Mouse (Mus musculus) stomach, postnatal 0 days (tissue): ENCODE data around the gene Map2k5. TPM values are rescaled to one million over a fixed set of nuclear protein-coding genes. Genes with fewer than 3 reads are reported as not detected.

Experiments used
- ATAC-seq: fragments of 200-750 bp; cut with Nextera tagmentation; 2 replicates; pipeline ENCODE4 v1.8.0; 2017; ENCODE audit not compliant: low FRiP score, low TSS enrichment
- DNase-seq: peaks from one replicate; pipeline ENCODE4 v3.0.0-alpha.2; 2016; ENCODE audit warnings: low spot score
- H3K27ac ChIP-seq: fragments of 300-500 bp; sonication (generic); replicated peaks from 2 replicates; pipeline ENCODE4 v1.5.1; 2014; ENCODE audit warnings: mild to moderate bottlenecking, control low read depth
- H3K27me3 ChIP-seq: fragments of 300-500 bp; sonication (generic); 2 replicates; pipeline ENCODE4 v1.6.1; 2014; ENCODE audit warnings: low read length; ENCODE audit not compliant: control insufficient read depth, insufficient read depth
- H3K36me3 ChIP-seq: fragments of 300-500 bp; sonication (generic); 2 replicates; pipeline ENCODE4 v1.6.1; 2014; ENCODE audit warnings: low read length, mixed read lengths; ENCODE audit not compliant: control insufficient read depth, insufficient read depth
- H3K4me1 ChIP-seq: fragments of 300-500 bp; sonication (generic); replicated peaks from 2 replicates; pipeline ENCODE4 v1.6.1; 2014; ENCODE audit warnings: antibody characterized with exemption; ENCODE audit not compliant: control insufficient read depth, insufficient read depth
- H3K4me2 ChIP-seq: fragments of 300-500 bp; sonication (generic); replicated peaks from 2 replicates; pipeline ENCODE4 v1.6.1; 2014; ENCODE audit warnings: low read depth, mild to moderate bottlenecking, control low read depth, moderate library complexity
- H3K4me3 ChIP-seq: fragments of 300-500 bp; sonication (generic); 2 replicates; pipeline ENCODE4 v1.5.1; 2014; ENCODE audit warnings: low read depth, low read length, control low read depth
- H3K9ac ChIP-seq: fragments of 300-500 bp; sonication (generic); 2 replicates; pipeline ENCODE4 v1.6.1; 2014; ENCODE audit warnings: mild to moderate bottlenecking, low read length, control low read depth, mixed read lengths
- H3K9me3 ChIP-seq: fragments of 300-500 bp; sonication (generic); 2 replicates; pipeline ENCODE4 v1.6.1; 2016; ENCODE audit warnings: low read length; ENCODE audit not compliant: control insufficient read depth
- CTCF ChIP-seq: IDR thresholded peaks from 2 replicates; pipeline ENCODE4 v1.5.1; 2016; ENCODE audit warnings: antibody characterized with exemption, low read depth, mild to moderate bottlenecking, moderate library complexity
- EP300 ChIP-seq: optimal IDR thresholded peaks from 2 replicates; pipeline ENCODE3; 2016; ENCODE audit warnings: antibody characterized with exemption
- WGBS: fragments of 180-500 bp; shearing (Covaris S2); extraction: QIAGEN DNeasy Blood & Tissue Kit; methylation state at CpG from one replicate; pipeline ENCODE4 v1.1.7; 2014; 5-methylcytosine and 5-hydroxymethylcytosine counted together
- polyA plus RNA-seq: library from polyadenylated mRNA; unstranded; fragments of >200 nt; fragmentation: Nextera tagmentation; extraction: Ambion mirVana; gene quantifications from 2 replicates; pipeline ENCODE4 v1.2.1, GENCODE M21; 2015

Map2k5 gene
- polyA plus RNA-seq, 1 experiment from 2014 or later = 14.9 TPM

GRCm38 (mm10) chr9:63148410-63149371 lies 229.0 kb downstream of the Map2k5 start, which contains the start of gene Skor1:
Skor1 (minus strand) TSS chr9:63148961.
- H3K4me2 ChIP-seq = peak within 1 kb of the TSS; percentile 62
- H3K27me3 ChIP-seq = peaks cover 62% of the 10 kb centered on the region
- TF ChIP-seq CTCF (no peak), EP300 (no peak)
- peak within 1 kb of the TSS; percentile 45 for H3K4me3 ChIP-seq
- ATAC-seq (peak; percentile 25; the same call in 1 of the 2 replicates), DNase-seq (no peak)
- no peak within 1 kb of the TSS for H3K27ac ChIP-seq
- H3K4me1 ChIP-seq = no peaks in the 10 kb centered on the region
- 2% methylated on average over 49 of the region's 108 CpGs for WGBS
- no peak within 1 kb of the TSS for H3K9ac ChIP-seq
- H3K36me3 ChIP-seq = no peaks in the 10 kb centered on the region
- H3K9me3 ChIP-seq = no peaks in the 10 kb centered on the region

DNA sequence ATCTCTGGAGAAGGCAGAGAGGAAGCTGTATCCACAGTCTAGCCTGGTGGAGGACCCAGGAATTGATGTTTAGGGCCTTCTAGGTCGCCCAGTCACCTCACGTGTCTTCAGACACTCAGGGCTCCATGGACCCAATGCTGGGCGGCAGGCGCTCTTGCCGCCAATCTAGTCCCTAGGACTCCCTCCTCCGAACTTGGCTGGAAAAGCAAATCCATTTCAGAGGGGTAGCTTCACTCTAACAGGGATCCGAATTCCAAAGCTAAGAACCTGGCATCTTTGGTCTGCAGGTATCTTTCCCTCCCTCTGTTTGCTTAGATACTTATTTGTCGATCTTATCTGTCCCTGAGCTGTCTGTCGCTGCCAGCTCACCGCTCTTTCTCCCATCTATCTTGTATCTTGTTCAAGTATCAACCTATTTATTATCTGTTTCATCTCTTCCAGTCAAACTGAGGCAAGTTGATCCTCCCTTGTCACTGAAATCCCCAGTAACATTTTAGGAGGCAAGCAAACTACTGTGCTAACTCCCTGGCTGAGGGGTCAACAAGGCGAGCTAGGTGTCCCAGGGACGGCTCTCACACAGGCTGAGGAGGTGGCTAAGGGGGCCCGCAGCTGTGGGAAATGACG lies 229.8 kb downstream of the Map2k5 start:
- no peaks in the 10 kb centered on the region for H3K9me3 ChIP-seq
- ATAC-seq (no peak), DNase-seq (no peak)
- WGBS = 3% methylated on average over 14 of the region's 14 CpGs
- no peak overlapping the region for H3K9ac ChIP-seq
- no peak overlapping the region for H3K27ac ChIP-seq
- TF ChIP-seq EP300 = no peak
- no peak for TF ChIP-seq CTCF
- no peaks in the 10 kb centered on the region for H3K4me1 ChIP-seq
- H3K36me3 ChIP-seq = no peaks in the 10 kb centered on the region
- 0 out of 2 replicates have a peak overlapping the region, but pooled peaks have one; percentile 45 for H3K4me3 ChIP-seq
- no peak overlapping the region for H3K4me2 ChIP-seq
- H3K27me3 ChIP-seq = peaks cover 70% of the 10 kb centered on the region

GRCm38 (mm10) chr9:63147296-63147695 lies 230.4 kb downstream of the Map2k5 start:
- no peak for DNase-seq
- H3K27me3 ChIP-seq = peaks cover 71% of the 10 kb centered on the region
- H3K4me3 ChIP-seq = no peak overlapping the region; the same call in 1 of the 2 replicates
- H3K27ac ChIP-seq = no peak overlapping the region
- 1% methylated on average over 9 of the region's 9 CpGs for WGBS
- no peaks in the 10 kb centered on the region for H3K4me1 ChIP-seq
- no peak overlapping the region for H3K9ac ChIP-seq
- no peaks in the 10 kb centered on the region for H3K36me3 ChIP-seq
- no peaks in the 10 kb centered on the region for H3K9me3 ChIP-seq
- no peak overlapping the region for H3K4me2 ChIP-seq
- no peak for TF ChIP-seq EP300
- no peak for TF ChIP-seq CTCF
- ATAC-seq = no peak

- Histone ChIP-seq H3K9me3 (no peaks in the 10 kb centered on the region), H3K4me1 (no peaks in the 10 kb centered on the region), H3K4me2 (peak overlapping the region; percentile 36), H3K4me3 (peak overlapping the region; percentile 31), H3K9ac (no peak overlapping the region), H3K27me3 (peaks cover 74% of the 10 kb centered on the region), H3K27ac (no peak overlapping the region), H3K36me3 (no peaks in the 10 kb centered on the region)
- DNase-seq = no peak
- TF ChIP-seq EP300 (no peak), CTCF (no peak)
- under 1% methylated on average over 20 of the region's 20 CpGs for WGBS
- ATAC-seq = no peak
Observed at GRCm38 (mm10) chr9:63146856-63147274, 230.8 kb downstream of the Map2k5 start.

GRCm38 (mm10) chr9:63146126-63146855 lies 231.4 kb downstream of the Map2k5 start:
- no peak overlapping the region for H3K9ac ChIP-seq
- H3K27ac ChIP-seq = no peak overlapping the region
- ATAC-seq (no peak), DNase-seq (no peak)
- H3K4me3 ChIP-seq = peak overlapping the region; percentile 31
- H3K36me3 ChIP-seq = no peaks in the 10 kb centered on the region
- WGBS = 2% methylated on average over 46 of the region's 46 CpGs
- H3K9me3 ChIP-seq = no peaks in the 10 kb centered on the region
- H3K4me1 ChIP-seq = no peaks in the 10 kb centered on the region
- TF ChIP-seq CTCF = no peak
- TF ChIP-seq EP300 = no peak
- peak overlapping the region; percentile 36 for H3K4me2 ChIP-seq
- peaks cover 74% of the 10 kb centered on the region for H3K27me3 ChIP-seq
